Mouse (Mus musculus) adrenal gland, postnatal 36 days (tissue): ENCODE data around the gene Anp32b. TPM values are rescaled to one million over a fixed set of nuclear protein-coding genes. Genes with fewer than 3 reads are reported as not detected.

Source experiments
- DNase-seq, 2 experiments: peaks; one replicate each; pipeline ENCODE4 v3.0.0; 2021; ENCODE audit warnings: mixed read lengths in 1 of 2
- total RNA-seq, 2 experiments: library from RNA; stranded (reverse); gene quantifications; 2 replicates each; pipeline ENCODE4 v1.2.3; 2021

Anp32b gene
- total RNA-seq, 2 experiments from 2014 or later, result 128 to 134 TPM

- DNase-seq, result no peak
Observed at GRCm38 (mm10) chr4:46503881-46504280, 53.2 kb downstream of the Anp32b start.

- DNase-seq, result no peak
Observed at GRCm38 (mm10) chr4:46505361-46506057, 54.8 kb downstream of the Anp32b start.

- peak; percentile 98 to 99 for DNase-seq
Observed at GRCm38 (mm10) chr4:46506801-46507610, 56.3 kb downstream of the Anp32b start.

GRCm38 (mm10) chr4:46507736-46508460, 57.2 kb downstream of the Anp32b start:
- peak; percentile 89 to 90 for DNase-seq

GRCm38 (mm10) chr4:46520491-46520890, 69.8 kb downstream of the Anp32b start:
- DNase-seq, result no peak

- DNase-seq, result no peak
Observed at GRCm38 (mm10) chr4:46521457-46521856, 70.8 kb downstream of the Anp32b start.

Other genes starting within 250 kb of the Anp32b start
- gene Foxe1, start 107.3 kb upstream of the Anp32b start, total RNA-seq, result not detected
- gene Trmo, start 61.5 kb upstream of the Anp32b start, total RNA-seq, result 1 to 10 TPM; 6.0 to 6.8 TPM
- gene Hemgn, start 37.4 kb upstream of the Anp32b start, total RNA-seq, result under 1 TPM in 1 of 2 experiments, not detected in 1; 0.17 TPM
- 10 to 100 TPM; 38.3 to 43.8 TPM for gene Nans, start 38.3 kb downstream of the Anp32b start, total RNA-seq
- gene Trim14, start 85.2 kb downstream of the Anp32b start, total RNA-seq, result 1 to 10 TPM; 3.6 to 5.2 TPM
- gene Coro2a, start 151.3 kb downstream of the Anp32b start, total RNA-seq, result 1 to 10 TPM; 2.5 to 3.1 TPM
- 1 to 10 TPM; 2.4 to 2.7 TPM for gene Tbc1d2, start 199.3 kb downstream of the Anp32b start, total RNA-seq